Mouse (Mus musculus) forebrain, embryonic 10.5 days (tissue): ENCODE measurements around the gene Tcf12. TPM values are rescaled to one million over a fixed set of nuclear protein-coding genes. Genes with fewer than 3 reads are reported as not detected.

Experiments
- DNase-seq: peaks from one replicate; pipeline ENCODE4 v3.0.0-alpha.2; 2017; ENCODE audit warnings: low spot score; ENCODE audit errors: extremely low spot score
- H3K27ac ChIP-seq: fragments of 300-500 bp; sonication (generic); 2 replicates; pipeline ENCODE4 v1.5.1; 2016; ENCODE audit warnings: mild to moderate bottlenecking
- H3K27me3 ChIP-seq: fragments of 300-500 bp; sonication (generic); 2 replicates; pipeline ENCODE4 v1.6.1; 2016; ENCODE audit warnings: mild to moderate bottlenecking; ENCODE audit not compliant: poor library complexity, severe bottlenecking
- H3K36me3 ChIP-seq: fragments of 300-500 bp; sonication (generic); replicated peaks from 2 replicates; pipeline ENCODE4 v1.6.1; 2016; ENCODE audit warnings: mild to moderate bottlenecking, moderate library complexity
- H3K4me1 ChIP-seq: fragments of 300-500 bp; sonication (generic); 2 replicates; pipeline ENCODE4 v1.6.1; 2016
- H3K4me3 ChIP-seq: fragments of 300-500 bp; sonication (generic); 2 replicates; pipeline ENCODE4 v1.5.1; 2016; ENCODE audit warnings: mild to moderate bottlenecking, moderate library complexity
- H3K9me3 ChIP-seq: fragments of 300-500 bp; sonication (generic); 2 replicates; pipeline ENCODE4 v1.6.1; 2016; ENCODE audit warnings: mild to moderate bottlenecking, moderate library complexity
- WGBS: fragments of 180-500 bp; shearing (Covaris S2); methylation state at CpG from one replicate; pipeline ENCODE4 v1.1.7; 2016; 5-methylcytosine and 5-hydroxymethylcytosine counted together
- polyA plus RNA-seq: library from polyadenylated mRNA; unstranded; fragments of >200 nt; fragmentation: Nextera tagmentation; extraction: Ambion mirVana; gene quantifications from 2 replicates; pipeline ENCODE4 v1.2.1, GENCODE M21; 2016

The Tcf12 gene
- polyA plus RNA-seq, 1 experiment from 2014 or later, result 110 TPM

GRCm38 (mm10) chr9:71879415-71879814, 232.3 kb downstream of the Tcf12 start:
- Histone ChIP-seq H3K4me3 (peak overlapping the region; percentile 10; the same call in 1 of the 2 replicates), H3K27ac (peak overlapping the region; percentile 73), H3K36me3 (peaks cover 69% of the 10 kb centered on the region), H3K4me1 (peaks cover 64% of the 10 kb centered on the region), H3K9me3 (no peaks in the 10 kb centered on the region; the same call in 1 of the 2 replicates), H3K27me3 (peaks cover 4% of the 10 kb centered on the region; the same call in 1 of the 2 replicates)
- DNase-seq, result peak; percentile 36
- WGBS, result 8% methylated on average over 2 of the region's 2 CpGs

GRCm38 (mm10) chr9:71877867-71878266, 233.8 kb downstream of the Tcf12 start:
- peaks cover 58% of the 10 kb centered on the region for H3K4me1 ChIP-seq
- peaks cover under 1% of the 10 kb centered on the region; the same call in 1 of the 2 replicates for H3K27me3 ChIP-seq
- H3K36me3 ChIP-seq, result peaks cover 69% of the 10 kb centered on the region
- WGBS, result 61% methylated on average over 3 of the region's 3 CpGs
- DNase-seq, result no peak
- H3K4me3 ChIP-seq, result no peak overlapping the region
- peak overlapping the region; percentile 67 for H3K27ac ChIP-seq
- H3K9me3 ChIP-seq, result no peaks in the 10 kb centered on the region; the same call in 1 of the 2 replicates

- no peak overlapping the region for H3K4me3 ChIP-seq
- no peaks in the 10 kb centered on the region for H3K27me3 ChIP-seq
- H3K4me1 ChIP-seq, result peaks cover 27% of the 10 kb centered on the region
- no peak for DNase-seq
- H3K27ac ChIP-seq, result no peak overlapping the region
- no peaks in the 10 kb centered on the region; the same call in 1 of the 2 replicates for H3K9me3 ChIP-seq
- H3K36me3 ChIP-seq, result peaks cover 86% of the 10 kb centered on the region
- WGBS, result 96% methylated on average over 2 of the region's 2 CpGs
These were observed 236.9 kb downstream of the Tcf12 start for GRCm38 (mm10) chr9:71874761-71875160.

DNA sequence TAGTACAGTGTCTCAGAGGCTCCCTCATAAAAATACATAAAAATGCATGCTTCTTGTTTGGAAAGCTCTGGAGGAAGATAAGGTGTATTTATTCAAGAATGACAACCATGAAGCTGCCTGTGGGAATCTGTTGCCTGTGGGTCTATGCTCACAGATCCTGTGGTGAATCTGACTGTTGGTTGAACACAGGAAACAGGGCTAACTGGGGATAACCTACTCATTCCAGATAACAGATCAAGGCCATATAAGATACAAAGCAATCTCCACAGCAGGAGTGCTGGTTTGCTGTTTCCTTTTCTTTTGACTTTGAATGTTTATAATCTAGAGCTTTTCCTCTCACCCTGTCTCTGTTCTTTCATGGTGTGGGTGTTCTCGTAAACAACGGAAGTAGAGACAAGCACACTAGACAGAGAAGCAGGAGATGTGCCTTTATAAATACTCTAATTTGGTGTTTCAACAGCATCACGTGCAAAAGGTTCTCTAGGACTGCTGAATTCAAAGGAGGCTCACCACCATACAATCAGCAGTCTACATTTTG, 237.6 kb downstream of the Tcf12 start:
- Histone ChIP-seq H3K4me1 (peaks cover 20% of the 10 kb centered on the region), H3K4me3 (no peak overlapping the region), H3K27ac (no peak overlapping the region), H3K9me3 (no peaks in the 10 kb centered on the region; the same call in 1 of the 2 replicates), H3K27me3 (no peaks in the 10 kb centered on the region), H3K36me3 (peaks cover 91% of the 10 kb centered on the region)
- 91% methylated on average over 3 of the region's 3 CpGs for WGBS
- DNase-seq, result no peak

GRCm38 (mm10) chr9:71863338-71863737, 248.3 kb downstream of the Tcf12 start:
- Histone ChIP-seq H3K27me3 (no peaks in the 10 kb centered on the region), H3K9me3 (no peaks in the 10 kb centered on the region), H3K36me3 (peaks cover 65% of the 10 kb centered on the region), H3K27ac (no peak overlapping the region), H3K4me1 (peaks cover 7% of the 10 kb centered on the region), H3K4me3 (no peak overlapping the region)
- DNase-seq, result no peak
- 91% methylated on average over 7 of the region's 7 CpGs for WGBS

DNA sequence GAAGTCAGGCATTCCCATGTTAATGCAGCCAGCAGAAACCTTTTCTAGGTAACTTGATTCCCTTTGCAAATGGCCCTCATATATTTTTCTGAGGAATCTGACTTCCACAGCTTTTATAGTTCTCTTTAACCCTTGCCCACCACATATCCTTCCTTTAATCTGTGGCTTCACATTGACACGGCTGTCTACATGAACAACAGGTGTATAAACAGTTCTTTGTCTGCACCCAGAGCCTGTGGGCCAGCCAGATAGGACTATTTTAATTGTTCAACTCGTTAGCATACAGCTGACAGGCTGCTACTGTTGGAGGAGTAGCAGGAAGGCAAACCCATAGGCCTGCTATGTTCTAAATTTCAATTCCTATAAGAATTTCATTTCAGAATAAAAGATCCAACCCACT, 250.0 kb downstream of the Tcf12 start:
- Histone ChIP-seq H3K4me1 (peaks cover 7% of the 10 kb centered on the region), H3K4me3 (no peak overlapping the region), H3K9me3 (no peaks in the 10 kb centered on the region), H3K27me3 (no peaks in the 10 kb centered on the region), H3K27ac (no peak overlapping the region), H3K36me3 (peaks cover 67% of the 10 kb centered on the region)
- 29% methylated on average over 2 of the region's 2 CpGs for WGBS
- no peak for DNase-seq

DNA sequence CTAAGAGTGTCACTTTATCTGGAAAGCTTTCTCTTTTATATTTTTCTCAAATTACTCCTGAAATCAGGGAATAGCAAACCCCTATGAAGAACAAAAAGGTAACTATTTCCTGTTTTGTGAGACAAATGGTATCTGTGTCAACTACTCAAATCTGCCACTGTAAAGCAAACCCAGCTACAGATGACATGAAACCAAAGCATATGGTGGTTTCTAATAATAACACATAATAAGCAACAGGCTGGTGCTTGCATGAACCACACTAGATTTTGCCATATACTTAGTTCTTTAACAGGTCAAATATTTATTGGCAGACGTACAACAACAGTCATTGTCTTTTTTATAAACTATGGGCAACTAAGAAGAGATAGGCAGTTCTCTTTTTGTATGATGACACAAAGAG, 253.7 kb downstream of the Tcf12 start:
- Histone ChIP-seq H3K27ac (no peak overlapping the region), H3K4me1 (peaks cover 7% of the 10 kb centered on the region), H3K36me3 (peaks cover 79% of the 10 kb centered on the region), H3K4me3 (no peak overlapping the region), H3K9me3 (no peaks in the 10 kb centered on the region), H3K27me3 (no peaks in the 10 kb centered on the region)
- 87% methylated on average over 1 of the region's 1 CpGs for WGBS
- DNase-seq, result no peak

DNA sequence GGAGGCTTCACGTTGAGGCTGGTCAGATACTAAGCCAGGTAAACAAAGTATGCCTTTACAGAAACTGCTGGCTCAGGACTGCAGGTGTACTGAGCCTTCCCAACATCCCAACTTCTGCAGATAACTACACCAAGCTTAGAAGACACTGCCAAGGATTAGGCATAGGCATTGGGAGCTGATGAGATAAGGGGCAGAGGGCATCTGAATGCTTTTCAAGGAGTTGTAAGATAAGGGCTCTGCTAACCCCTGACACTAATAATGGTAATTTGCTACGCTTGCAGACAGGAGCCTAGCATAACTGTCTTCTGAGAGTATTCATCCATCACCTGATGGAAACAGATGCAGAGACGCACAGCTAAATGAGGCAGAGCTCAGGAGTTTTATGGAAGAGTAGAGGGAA, 257.8 kb downstream of the Tcf12 start:
- Histone ChIP-seq H3K36me3 (peaks cover 96% of the 10 kb centered on the region), H3K4me3 (no peak overlapping the region), H3K27me3 (no peaks in the 10 kb centered on the region), H3K9me3 (no peaks in the 10 kb centered on the region), H3K4me1 (no peaks in the 10 kb centered on the region), H3K27ac (no peak overlapping the region)
- 92% methylated on average over 3 of the region's 3 CpGs for WGBS
- DNase-seq, result no peak

DNA sequence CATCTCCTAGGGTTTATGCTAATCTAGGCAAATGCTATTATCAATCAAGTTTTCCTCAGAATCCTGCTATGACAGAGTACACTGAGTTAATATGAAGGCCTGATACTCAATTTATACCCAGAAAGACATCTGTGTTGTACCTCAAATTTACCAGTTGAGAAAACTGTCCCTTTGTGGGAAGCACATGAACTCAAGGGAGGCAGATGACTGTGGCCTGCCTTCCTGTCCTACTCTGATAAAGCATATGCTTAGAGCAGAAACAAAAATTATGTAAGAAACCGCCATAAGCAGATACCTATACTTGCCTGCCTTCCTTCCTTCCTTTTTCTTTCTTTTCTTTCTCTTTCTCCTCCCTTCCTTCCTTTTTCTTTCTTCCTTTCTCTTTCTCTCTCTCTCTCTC, 261.4 kb downstream of the Tcf12 start:
- no peaks in the 10 kb centered on the region for H3K9me3 ChIP-seq
- H3K36me3 ChIP-seq, result peaks cover 98% of the 10 kb centered on the region
- no peak overlapping the region for H3K4me3 ChIP-seq
- H3K27ac ChIP-seq, result no peak overlapping the region
- no peaks in the 10 kb centered on the region for H3K27me3 ChIP-seq
- 90% methylated on average over 1 of the region's 1 CpGs for WGBS
- DNase-seq, result no peak
- peaks cover 3% of the 10 kb centered on the region for H3K4me1 ChIP-seq

- no peaks in the 10 kb centered on the region for H3K9me3 ChIP-seq
- H3K4me3 ChIP-seq, result no peak overlapping the region
- H3K4me1 ChIP-seq, result peaks cover 7% of the 10 kb centered on the region
- 95% methylated on average over 3 of the region's 3 CpGs for WGBS
- H3K36me3 ChIP-seq, result peaks cover 98% of the 10 kb centered on the region
- no peaks in the 10 kb centered on the region for H3K27me3 ChIP-seq
- DNase-seq, result no peak
- no peak overlapping the region for H3K27ac ChIP-seq
These were observed 263.3 kb downstream of the Tcf12 start for GRCm38 (mm10) chr9:71848392-71848791.

GRCm38 (mm10) chr9:71847921-71848320, 263.8 kb downstream of the Tcf12 start:
- 96% methylated on average over 9 of the region's 9 CpGs for WGBS
- Histone ChIP-seq H3K9me3 (no peaks in the 10 kb centered on the region), H3K4me1 (peaks cover 7% of the 10 kb centered on the region), H3K27me3 (no peaks in the 10 kb centered on the region), H3K36me3 (peaks cover 98% of the 10 kb centered on the region), H3K27ac (no peak overlapping the region), H3K4me3 (no peak overlapping the region)
- DNase-seq, result no peak

GRCm38 (mm10) chr9:71841850-71842249, 269.8 kb downstream of the Tcf12 start:
- WGBS, result 92% methylated on average over 5 of the region's 5 CpGs
- no peak for DNase-seq
- H3K36me3 ChIP-seq, result peaks cover 69% of the 10 kb centered on the region

GRCm38 (mm10) chr9:71837366-71837765, 274.3 kb downstream of the Tcf12 start:
- WGBS, result 46% methylated on average over 5 of the region's 5 CpGs
- Histone ChIP-seq H3K4me3 (no peak overlapping the region), H3K27ac (0 out of 2 replicates have a peak overlapping the region, but pooled peaks have one; percentile 48), H3K27me3 (no peaks in the 10 kb centered on the region), H3K4me1 (peaks cover 40% of the 10 kb centered on the region), H3K36me3 (peaks cover 24% of the 10 kb centered on the region), H3K9me3 (no peaks in the 10 kb centered on the region)
- no peak for DNase-seq

More at GRCm38 (mm10) chr9:71841850-71842249, 269.8 kb downstream of the Tcf12 start:
- H3K4me3 ChIP-seq, result no peak overlapping the region
- H3K4me1 ChIP-seq, result peaks cover 17% of the 10 kb centered on the region
- no peak overlapping the region for H3K27ac ChIP-seq
- H3K27me3 ChIP-seq, result no peaks in the 10 kb centered on the region
- H3K9me3 ChIP-seq, result no peaks in the 10 kb centered on the region
